Mouse (Mus musculus) lung, embryonic 14.5 days (tissue): ENCODE data around the gene Borcs8. TPM values are rescaled to one million over a fixed set of nuclear protein-coding genes. Genes with fewer than 3 reads are reported as not detected.

Experiments
- ATAC-seq: fragments of 200-750 bp; cut with Nextera tagmentation; 2 replicates; pipeline ENCODE4 v1.8.0; 2017; ENCODE audit warnings: mild to moderate bottlenecking, moderate TSS enrichment, moderate library complexity; ENCODE audit not compliant: insufficient read depth
- DNase-seq: peaks from one replicate; pipeline ENCODE4 v3.0.0-alpha.2; 2015
- H3K27ac ChIP-seq: fragments of 300-500 bp; sonication (generic); 2 replicates; pipeline ENCODE4 v1.5.1; 2014; ENCODE audit warnings: low read depth, mild to moderate bottlenecking, moderate library complexity
- H3K27me3 ChIP-seq: fragments of 300-500 bp; sonication (generic); 2 replicates; pipeline ENCODE4 v1.6.1; 2014; ENCODE audit warnings: low read length, control low read depth; ENCODE audit not compliant: insufficient read depth
- H3K36me3 ChIP-seq: fragments of 300-500 bp; sonication (generic); 2 replicates; pipeline ENCODE4 v1.6.1; 2014; ENCODE audit warnings: control low read depth; ENCODE audit not compliant: insufficient read depth
- H3K4me1 ChIP-seq: fragments of 300-500 bp; sonication (generic); 2 replicates; pipeline ENCODE4 v1.6.1; 2014; ENCODE audit warnings: antibody characterized with exemption, control low read depth; ENCODE audit not compliant: insufficient read depth
- H3K4me2 ChIP-seq: fragments of 300-500 bp; sonication (generic); 2 replicates; pipeline ENCODE4 v1.6.1; 2014; ENCODE audit warnings: mild to moderate bottlenecking
- H3K4me3 ChIP-seq: fragments of 300-500 bp; sonication (generic); 2 replicates; pipeline ENCODE4 v1.5.1; 2014; ENCODE audit warnings: low read depth, low read length
- H3K9ac ChIP-seq: fragments of 300-500 bp; sonication (generic); 2 replicates; pipeline ENCODE4 v1.6.1; 2014
- H3K9me3 ChIP-seq: fragments of 300-500 bp; sonication (generic); 2 replicates; pipeline ENCODE4 v1.6.1; 2016; ENCODE audit warnings: low read depth, low read length, control low read depth
- CTCF ChIP-seq: IDR thresholded peaks from 2 replicates; pipeline ENCODE4 v1.5.1; 2016; ENCODE audit warnings: antibody characterized with exemption, low read depth
- WGBS: fragments of 180-500 bp; shearing (Covaris S2); extraction: QIAGEN DNeasy Blood & Tissue Kit; methylation state at CpG from one replicate; pipeline ENCODE4 v1.1.7; 2014; 5-methylcytosine and 5-hydroxymethylcytosine counted together
- polyA plus RNA-seq: library from polyadenylated mRNA; unstranded; fragments of >200 nt; fragmentation: Nextera tagmentation; extraction: Ambion mirVana; gene quantifications from 2 replicates; pipeline ENCODE4 v1.2.1, GENCODE M21; 2014

The Borcs8 gene
- polyA plus RNA-seq, 1 experiment from 2014 or later: 45.7 TPM

DNA sequence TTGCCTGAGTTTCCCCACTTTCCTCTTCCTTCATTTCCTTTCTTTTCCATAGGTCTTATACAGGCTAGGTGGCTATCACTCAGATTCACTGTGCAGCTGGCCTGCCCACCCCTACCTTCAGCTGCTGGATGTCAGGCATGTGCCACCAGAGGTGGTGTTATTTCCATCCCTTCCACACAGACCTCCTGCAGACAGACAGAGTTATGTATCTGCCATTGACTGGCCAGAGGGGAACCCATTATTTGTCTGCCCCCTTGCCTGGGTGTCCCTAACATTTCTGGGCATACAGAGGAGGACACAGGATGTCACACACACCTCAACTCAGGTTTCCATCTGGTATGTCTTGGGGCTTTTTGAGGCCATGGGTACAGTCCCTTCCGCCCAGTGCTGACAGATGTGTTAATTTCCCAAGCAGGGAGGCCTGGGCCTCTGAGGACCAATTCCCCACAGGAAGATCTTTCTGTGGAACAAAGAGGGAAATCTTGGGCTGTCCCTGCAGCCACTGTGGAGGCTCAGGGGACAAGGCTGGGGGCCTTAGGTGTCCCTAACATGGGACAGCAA is 18.0 kb downstream of the Borcs8 start:
- no peak overlapping the region for H3K4me2 ChIP-seq
- ATAC-seq (no peak), DNase-seq (no peak)
- no peak overlapping the region for H3K27ac ChIP-seq
- no peaks in the 10 kb centered on the region for H3K36me3 ChIP-seq
- no peaks in the 10 kb centered on the region for H3K9me3 ChIP-seq
- no peaks in the 10 kb centered on the region for H3K27me3 ChIP-seq
- no peak overlapping the region for H3K9ac ChIP-seq
- no peaks in the 10 kb centered on the region for H3K4me1 ChIP-seq
- WGBS: 96% methylated on average over 1 of the region's 1 CpGs
- no peak for TF ChIP-seq CTCF
- no peak overlapping the region for H3K4me3 ChIP-seq

DNA sequence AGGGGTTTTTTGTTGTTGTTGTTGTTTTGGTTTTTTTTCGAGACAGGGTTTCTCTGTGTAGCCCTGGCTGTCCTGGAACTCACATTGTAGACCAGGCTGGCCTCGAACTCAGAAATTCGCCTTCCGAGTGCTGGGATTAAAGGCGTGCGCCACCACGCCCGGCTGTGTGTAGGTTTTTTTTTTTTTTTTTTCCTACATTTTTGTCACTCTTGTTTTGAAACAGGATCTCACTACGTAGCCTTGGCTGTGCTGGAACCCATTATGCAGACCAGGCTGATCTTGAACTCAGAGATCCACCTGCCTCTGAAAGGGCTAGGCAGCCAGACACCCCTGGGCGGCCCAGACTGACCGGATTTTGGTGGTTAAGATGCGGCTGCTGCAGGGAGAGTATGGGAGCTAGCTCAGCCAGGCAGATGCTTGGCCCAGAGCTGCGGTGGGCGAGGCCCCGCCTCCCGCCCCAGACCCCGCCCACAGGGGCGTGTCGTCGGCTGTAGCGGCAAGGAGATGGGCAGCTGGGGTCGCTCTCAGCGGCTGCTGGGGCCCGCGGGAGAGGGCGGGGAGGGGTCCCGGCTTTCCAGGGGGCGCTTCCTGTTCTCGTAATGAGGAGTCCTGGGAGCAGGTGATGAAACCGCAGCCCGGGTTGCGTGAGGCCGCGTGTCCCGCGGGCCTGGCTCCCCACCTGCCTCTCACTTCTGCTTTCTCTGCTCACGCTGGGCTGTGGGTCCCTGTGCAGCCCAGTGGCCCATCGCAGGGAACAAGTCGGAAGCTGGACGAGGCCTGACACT is 19.0 kb downstream of the Borcs8 start:
- no peaks in the 10 kb centered on the region for H3K27me3 ChIP-seq
- no peak for TF ChIP-seq CTCF

DNA sequence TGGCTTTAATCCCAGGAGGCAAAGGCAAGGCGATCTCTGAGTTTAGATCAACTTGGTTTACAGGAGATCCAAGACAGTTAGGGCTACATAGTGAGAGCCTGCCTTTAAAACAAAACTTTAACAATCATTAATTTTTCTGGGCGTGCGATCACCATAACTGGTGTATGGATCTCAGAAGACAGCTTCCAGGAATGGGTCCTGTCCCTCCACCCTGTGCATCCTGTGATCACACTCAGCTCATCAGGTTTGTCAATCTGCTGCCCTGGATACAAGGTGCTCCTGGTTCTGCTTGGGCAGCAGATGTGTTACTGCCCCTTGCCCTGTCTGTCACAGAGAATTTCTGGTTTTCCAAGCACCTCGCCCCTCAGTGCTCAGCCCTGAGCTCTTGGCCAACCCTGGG is 19.9 kb downstream of the Borcs8 start:
- no peak overlapping the region for H3K4me3 ChIP-seq
- ATAC-seq (no peak), DNase-seq (no peak)
- TF ChIP-seq CTCF: no peak
- no peaks in the 10 kb centered on the region for H3K36me3 ChIP-seq
- no peak overlapping the region for H3K4me2 ChIP-seq
- no peaks in the 10 kb centered on the region for H3K4me1 ChIP-seq
- no peak overlapping the region for H3K9ac ChIP-seq
- H3K27ac ChIP-seq: no peak overlapping the region
- no peaks in the 10 kb centered on the region for H3K27me3 ChIP-seq
- no peaks in the 10 kb centered on the region for H3K9me3 ChIP-seq
- WGBS: 70% methylated on average over 4 of the region's 4 CpGs

More for the DNA sequence above, 19.0 kb downstream of the Borcs8 start:
- ATAC-seq (peak; percentile 91), DNase-seq (peak; percentile 88)
- H3K4me3 ChIP-seq: peak overlapping the region; percentile 48
- H3K4me1 ChIP-seq: no peaks in the 10 kb centered on the region
- H3K27ac ChIP-seq: no peak overlapping the region
- H3K4me2 ChIP-seq: peak overlapping the region; percentile 82
- WGBS: 8% methylated on average over 40 of the region's 40 CpGs
- H3K9ac ChIP-seq: peak overlapping the region; percentile 35; the same call in 1 of the 2 replicates
- no peaks in the 10 kb centered on the region for H3K9me3 ChIP-seq
- no peaks in the 10 kb centered on the region for H3K36me3 ChIP-seq

DNA sequence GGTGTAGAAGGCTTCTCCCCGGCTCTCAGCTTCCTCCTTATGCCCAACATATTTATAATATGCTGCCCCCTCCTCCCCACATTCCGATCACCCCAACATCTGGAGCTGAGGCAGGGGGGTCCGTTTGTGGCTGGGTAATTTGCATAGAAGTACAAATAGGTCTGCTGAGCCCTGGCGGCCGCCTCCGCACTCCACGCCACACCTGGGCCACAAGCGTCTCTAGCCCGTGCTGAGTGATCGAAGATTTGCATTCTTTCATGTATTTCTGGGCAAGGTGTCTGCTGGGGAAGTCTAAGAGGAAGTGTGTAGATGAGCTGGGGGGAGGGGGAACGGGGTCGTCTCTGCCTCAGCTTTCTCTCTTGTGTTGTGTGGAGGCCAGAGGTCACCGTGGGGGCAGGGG is 20.7 kb downstream of the Borcs8 start:
- H3K9me3 ChIP-seq: no peaks in the 10 kb centered on the region
- no peak overlapping the region for H3K4me3 ChIP-seq
- no peak overlapping the region for H3K27ac ChIP-seq
- TF ChIP-seq CTCF: no peak
- no peaks in the 10 kb centered on the region for H3K36me3 ChIP-seq
- no peak overlapping the region for H3K9ac ChIP-seq
- WGBS: 53% methylated on average over 13 of the region's 13 CpGs
- no peaks in the 10 kb centered on the region for H3K4me1 ChIP-seq
- DNase-seq: no peak
- no peak overlapping the region for H3K4me2 ChIP-seq
- no peak for ATAC-seq
- H3K27me3 ChIP-seq: 0 out of 2 replicates have a peak, but pooled peaks cover under 1% of the 10 kb centered on the region

DNA sequence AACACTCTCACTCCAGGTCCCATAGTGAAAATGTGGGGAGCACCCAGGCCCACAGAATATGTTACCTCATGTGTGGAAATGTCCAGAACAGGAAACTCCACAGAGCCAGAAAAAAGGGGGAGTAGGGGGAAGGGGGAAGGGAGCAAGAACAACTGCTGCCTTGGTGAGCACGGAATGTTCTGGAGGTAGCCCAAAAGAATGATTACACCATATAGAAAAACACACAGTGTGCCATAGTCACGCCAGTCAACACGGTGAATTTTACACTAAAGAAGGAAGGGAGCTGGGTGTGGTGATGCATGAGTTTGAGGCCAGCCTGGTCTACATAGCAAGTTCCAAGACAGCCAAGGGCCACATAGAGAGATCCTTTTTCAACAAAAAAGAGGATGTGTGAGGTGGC is 24.0 kb downstream of the Borcs8 start:
- no peaks in the 10 kb centered on the region for H3K4me1 ChIP-seq
- WGBS: 80% methylated on average over 3 of the region's 3 CpGs
- ATAC-seq (no peak), DNase-seq (no peak)
- H3K36me3 ChIP-seq: no peaks in the 10 kb centered on the region
- H3K9me3 ChIP-seq: no peaks in the 10 kb centered on the region
- no peak overlapping the region for H3K9ac ChIP-seq
- no peak overlapping the region for H3K27ac ChIP-seq
- H3K4me3 ChIP-seq: no peak overlapping the region
- H3K4me2 ChIP-seq: no peak overlapping the region
- peaks cover 16% of the 10 kb centered on the region for H3K27me3 ChIP-seq
- no peak for TF ChIP-seq CTCF

DNA sequence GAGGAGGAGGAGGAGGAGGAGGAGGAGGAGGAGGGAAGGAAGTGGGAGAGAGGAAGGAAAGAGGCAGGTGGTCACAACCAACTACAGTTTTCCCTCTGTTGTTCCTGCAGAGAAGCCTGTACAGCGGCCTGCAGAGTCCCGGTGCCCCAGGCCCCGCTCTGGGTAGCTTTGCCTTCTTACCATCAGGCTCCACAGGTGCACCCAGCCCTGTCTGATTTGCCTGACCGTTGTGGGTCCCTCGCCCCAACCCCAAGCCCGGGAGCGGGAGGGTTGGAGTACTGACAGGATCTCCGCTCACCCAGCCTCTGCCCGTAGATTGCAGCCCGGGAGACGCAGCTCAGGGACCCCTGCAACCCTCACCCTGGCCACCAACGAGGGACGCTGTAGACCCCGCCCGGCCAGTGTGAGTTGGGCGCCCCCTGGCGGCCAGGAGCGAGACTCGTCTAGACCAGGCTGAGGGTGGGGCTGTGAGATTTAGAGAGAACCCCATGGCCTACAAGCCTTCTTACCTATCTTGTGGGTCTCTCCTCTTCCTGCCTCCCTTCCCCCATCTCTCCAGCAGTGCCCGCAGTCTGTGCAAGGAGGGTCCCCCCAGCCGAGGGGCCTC is 27.3 kb downstream of the Borcs8 start:
- 5% methylated on average over 21 of the region's 21 CpGs for WGBS
- Histone ChIP-seq H3K9ac (peak overlapping the region; percentile 20; the same call in 1 of the 2 replicates), H3K36me3 (no peaks in the 10 kb centered on the region), H3K27me3 (peaks cover 16% of the 10 kb centered on the region), H3K9me3 (no peaks in the 10 kb centered on the region), H3K4me1 (no peaks in the 10 kb centered on the region), H3K4me2 (peak overlapping the region; percentile 53), H3K4me3 (no peak overlapping the region; the same call in 1 of the 2 replicates), H3K27ac (no peak overlapping the region)
- peak; percentile 80 for ATAC-seq
- TF ChIP-seq CTCF: peak; percentile 99
- DNase-seq: peak; percentile 87

DNA sequence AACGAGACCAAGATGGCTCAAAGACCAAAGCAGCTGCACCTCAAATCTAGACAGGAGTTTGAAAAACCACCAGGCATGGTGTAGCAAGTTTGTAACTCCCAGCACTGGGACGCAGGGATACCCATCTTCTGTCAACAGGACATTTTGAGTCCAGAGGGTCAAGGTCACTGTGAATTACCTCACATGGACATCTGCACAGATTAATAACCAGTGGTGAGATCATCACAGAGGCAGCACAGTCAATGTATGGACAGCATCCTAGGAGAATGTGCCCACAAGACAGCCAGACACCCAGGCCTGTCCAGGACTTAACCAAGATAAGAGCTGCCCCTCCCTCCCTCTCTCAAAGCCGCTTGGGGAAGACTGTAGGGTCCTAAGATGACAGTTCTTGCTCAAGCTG is 30.8 kb downstream of the Borcs8 start:
- WGBS: 67% methylated on average over 3 of the region's 3 CpGs
- H3K4me3 ChIP-seq: no peak overlapping the region
- ATAC-seq (no peak), DNase-seq (no peak)
- H3K4me2 ChIP-seq: no peak overlapping the region
- TF ChIP-seq CTCF: no peak
- no peaks in the 10 kb centered on the region for H3K9me3 ChIP-seq
- no peak overlapping the region for H3K9ac ChIP-seq
- H3K27me3 ChIP-seq: peaks cover 15% of the 10 kb centered on the region
- no peak overlapping the region for H3K27ac ChIP-seq
- peaks cover 7% of the 10 kb centered on the region for H3K36me3 ChIP-seq
- 0 out of 2 replicates have a peak, but pooled peaks cover 6% of the 10 kb centered on the region for H3K4me1 ChIP-seq
